Mouse (Mus musculus) bone marrow macrophage, adult 2 months (primary cell): ENCODE data around the gene Gabrr3.

ENCODE experiments used
- CTCF ChIP-seq: IDR thresholded peaks from 2 replicates; pipeline ENCODE4 v1.5.1; 2012; ENCODE audit warnings: low read depth, mild to moderate bottlenecking, low read length, moderate library complexity
- POLR2A ChIP-seq: IDR thresholded peaks from 2 replicates; pipeline ENCODE4 v1.6.1; 2012; ENCODE audit warnings: mild to moderate bottlenecking, low read depth, low read length, borderline replicate concordance

DNA sequence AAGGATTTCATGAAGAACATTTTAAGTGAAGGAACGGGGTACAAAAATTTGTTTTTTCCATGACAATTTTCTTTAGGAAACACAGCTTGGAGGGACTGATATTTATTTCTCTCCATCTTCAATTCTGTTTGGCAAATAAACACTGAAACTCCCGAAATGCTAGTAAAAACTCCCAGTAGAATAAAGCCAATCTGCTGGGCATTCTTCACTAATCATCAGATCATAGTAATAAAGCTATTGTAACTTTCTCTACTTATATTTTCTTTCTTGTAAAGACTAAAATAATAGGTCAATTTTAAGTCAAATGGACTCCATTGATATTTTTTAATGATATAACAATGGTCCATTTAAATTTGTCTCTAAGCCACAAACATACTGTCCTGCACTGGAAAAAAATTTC, 43.2 kb upstream of the Gabrr3 start, which contains the start of gene Olfr209:
- TF ChIP-seq POLR2A (no peak), CTCF (no peak)
